Mouse (Mus musculus) frontal cortex, postnatal 10 days (tissue): Measurements from ENCODE around the gene Hdhd5.

Experiments
- DNase-seq, 2 experiments: peaks; one replicate each; pipeline ENCODE4 v3.0.0; 2022; ENCODE audit warnings: low spot score in 2 of 2, mixed read lengths in 1 of 2

The Hdhd5 gene

GRCm38 (mm10) chr6:120483211-120483626 is 47.9 kb downstream of the Hdhd5 start:
- no peak for DNase-seq

- DNase-seq: no peak
Observed at GRCm38 (mm10) chr6:120482756-120483155, 48.4 kb downstream of the Hdhd5 start.

DNA sequence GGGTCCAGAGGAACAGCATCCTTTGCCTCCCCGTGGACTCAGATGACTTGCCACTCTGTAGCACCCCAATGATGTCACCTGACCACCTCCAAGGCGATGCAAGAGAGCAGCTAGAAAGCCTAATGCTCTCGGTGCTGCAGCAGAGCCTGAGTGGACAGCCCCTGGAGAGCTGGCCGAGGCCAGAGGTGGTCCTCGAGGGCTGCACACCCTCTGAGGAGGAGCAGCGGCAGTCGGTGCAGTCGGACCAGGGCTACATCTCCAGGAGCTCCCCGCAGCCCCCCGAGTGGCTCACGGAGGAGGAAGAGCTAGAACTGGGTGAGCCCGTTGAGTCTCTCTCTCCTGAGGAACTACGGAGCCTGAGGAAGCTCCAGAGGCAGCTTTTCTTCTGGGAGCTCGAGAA is 49.1 kb downstream of the Hdhd5 start:
- no peak for DNase-seq

DNA sequence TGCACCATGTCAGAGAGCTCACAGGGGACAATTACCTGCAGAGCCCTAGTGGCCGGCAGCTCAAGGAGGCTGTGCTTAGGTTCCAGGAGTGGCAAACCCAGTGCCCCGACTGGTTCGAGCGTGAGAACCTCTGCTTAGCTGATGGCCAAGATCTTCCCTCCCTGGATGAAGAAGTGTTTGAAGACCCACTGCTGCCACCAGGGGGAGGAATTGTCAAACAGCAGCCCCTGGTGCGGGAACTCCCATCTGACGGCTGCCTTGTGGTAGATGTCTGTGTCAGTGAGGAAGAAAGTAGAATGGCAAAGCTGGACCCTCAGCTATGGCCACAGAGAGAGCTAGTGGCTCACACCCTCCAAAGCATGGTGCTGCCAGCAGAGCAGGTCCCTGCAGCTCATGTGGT is 49.6 kb downstream of the Hdhd5 start:
- DNase-seq: no peak

GRCm38 (mm10) chr6:120480361-120480760 is 50.8 kb downstream of the Hdhd5 start:
- DNase-seq: no peak

GRCm38 (mm10) chr6:120479302-120479701 is 51.8 kb downstream of the Hdhd5 start:
- no peak for DNase-seq

- DNase-seq: no peak
Observed at GRCm38 (mm10) chr6:120475288-120475687, 55.8 kb downstream of the Hdhd5 start.

GRCm38 (mm10) chr6:120473427-120473826 is 57.7 kb downstream of the Hdhd5 start:
- no peak for DNase-seq

DNA sequence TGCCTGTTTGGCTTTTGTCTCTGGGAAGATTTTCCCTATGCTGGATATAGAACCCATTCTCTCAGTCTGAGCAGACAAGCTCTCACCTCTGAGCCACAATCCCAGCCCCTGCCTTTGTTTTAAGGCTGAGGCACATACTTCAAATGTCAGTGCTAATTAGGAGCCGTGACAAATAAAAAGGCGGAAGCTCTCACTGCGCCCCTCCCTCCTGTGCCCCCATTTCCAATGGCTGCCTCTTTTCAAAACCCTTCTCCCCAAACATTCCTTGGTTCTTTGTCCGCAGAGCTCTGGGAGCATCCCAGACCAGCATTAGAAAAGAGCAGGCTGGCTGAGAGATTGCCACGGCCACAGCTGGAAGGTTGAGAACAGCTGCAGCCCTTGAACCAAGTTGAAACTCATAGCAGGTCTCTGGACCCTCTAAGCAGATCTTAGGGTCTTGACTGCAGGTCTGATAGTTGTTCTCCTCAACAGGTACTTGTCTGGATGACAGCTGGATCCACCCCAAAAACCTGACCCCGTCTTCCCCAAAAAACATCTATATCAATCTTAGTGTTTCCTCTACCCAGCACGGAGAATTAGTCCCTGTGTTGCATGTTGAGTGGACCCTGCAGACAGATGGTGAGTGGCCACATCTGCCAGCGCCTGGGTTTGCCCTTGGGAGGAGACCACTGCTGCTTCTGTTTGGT is 58.5 kb downstream of the Hdhd5 start:
- no peak for DNase-seq

DNA sequence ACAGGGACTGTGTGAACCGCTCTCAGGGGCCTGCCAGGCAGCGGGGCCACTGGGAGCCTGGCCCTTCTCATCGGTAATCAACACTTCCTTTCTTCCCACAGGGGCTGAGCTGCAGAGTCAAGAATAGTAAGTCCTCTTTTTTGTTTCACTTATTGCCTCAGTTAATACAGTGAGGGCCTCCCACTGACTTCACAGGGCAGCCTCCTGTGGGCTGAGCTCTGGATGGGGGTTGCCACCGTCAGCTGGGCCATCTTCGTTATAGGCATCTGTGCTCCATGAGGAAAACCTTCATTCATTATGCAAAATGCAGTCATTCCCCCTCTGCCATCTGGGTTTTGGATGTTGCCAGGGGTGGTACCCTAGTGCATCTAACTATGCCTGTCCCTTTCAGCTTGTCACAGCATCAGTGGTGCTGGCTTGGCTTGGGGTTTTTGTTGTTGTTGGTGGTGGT is 59.1 kb downstream of the Hdhd5 start:
- DNase-seq: no peak

DNA sequence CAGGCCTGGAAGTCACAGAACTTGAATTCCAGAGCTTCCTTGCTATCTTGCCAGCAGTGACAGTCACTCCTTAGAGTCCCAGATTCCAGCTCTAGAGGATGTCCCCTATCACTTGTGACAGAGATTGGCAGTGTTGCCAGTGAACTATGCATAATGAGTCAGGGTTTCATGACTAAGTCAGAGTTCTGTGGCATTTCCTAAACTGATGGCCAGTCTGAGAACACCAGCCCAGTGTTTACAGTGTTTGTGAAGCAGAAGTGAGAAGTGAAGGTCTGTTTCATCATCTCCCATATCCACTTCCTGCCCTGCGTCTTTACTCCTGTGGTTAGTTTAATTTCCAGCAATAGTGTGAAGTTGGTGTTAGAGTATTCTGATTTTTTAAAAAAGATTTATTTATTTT is 60.5 kb downstream of the Hdhd5 start:
- DNase-seq: no peak

- DNase-seq: no peak
Observed at GRCm38 (mm10) chr6:120469770-120470169, 61.3 kb downstream of the Hdhd5 start.

- DNase-seq: no peak
Observed at GRCm38 (mm10) chr6:120469268-120469667, 61.9 kb downstream of the Hdhd5 start.

GRCm38 (mm10) chr6:120468259-120468658 is 62.9 kb downstream of the Hdhd5 start:
- no peak for DNase-seq

- no peak for DNase-seq
Observed at GRCm38 (mm10) chr6:120466609-120467329, 64.3 kb downstream of the Hdhd5 start.

DNA sequence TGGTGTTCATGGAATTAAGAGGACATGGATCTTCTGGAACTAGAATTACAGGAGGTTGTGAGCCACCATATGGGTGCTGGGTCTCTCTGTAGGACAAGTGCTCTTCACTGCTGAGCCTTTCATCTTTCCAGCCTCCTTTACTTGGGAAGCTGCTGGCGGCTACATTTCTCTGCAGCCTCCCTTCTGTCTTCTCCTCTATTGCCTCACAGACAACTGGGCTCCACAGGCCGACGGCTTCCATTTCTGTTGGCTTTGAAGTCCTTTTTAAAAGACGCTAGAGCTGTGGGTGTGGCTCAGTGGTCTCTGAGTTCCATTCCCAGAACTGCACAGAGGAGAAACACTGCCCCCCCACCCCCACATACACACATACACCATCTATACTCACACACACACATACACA is 65.7 kb downstream of the Hdhd5 start:
- DNase-seq: no peak

GRCm38 (mm10) chr6:120464406-120464939 is 66.6 kb downstream of the Hdhd5 start:
- DNase-seq: no peak

- DNase-seq: no peak
Observed at GRCm38 (mm10) chr6:120463884-120464283, 67.2 kb downstream of the Hdhd5 start.

GRCm38 (mm10) chr6:120463086-120463871 is 67.8 kb downstream of the Hdhd5 start, which contains the start of gene Il17ra:
Il17ra (plus strand) TSS chr6:120463247.
- peak in 1 of 2 experiments; percentile 43 for DNase-seq

DNA sequence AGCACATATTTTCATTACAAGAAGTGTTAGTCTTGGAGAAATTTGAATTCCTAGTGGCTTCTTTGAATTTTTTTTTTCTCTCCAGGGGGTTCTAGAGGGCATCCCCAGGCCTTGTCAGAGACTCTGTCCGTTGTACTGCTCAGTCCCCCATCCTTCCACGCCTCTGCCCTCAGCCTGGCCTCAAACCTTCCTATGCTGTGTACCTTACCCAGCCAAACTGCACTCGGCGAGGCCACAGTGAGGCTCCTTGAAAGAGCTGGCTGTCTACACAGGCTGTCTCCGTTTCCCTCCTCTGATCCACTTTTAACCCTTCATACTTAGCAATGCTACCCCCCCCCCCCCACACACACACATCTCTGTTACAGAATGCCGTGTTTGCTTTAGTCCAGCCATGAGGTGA is 68.9 kb downstream of the Hdhd5 start:
- no peak for DNase-seq

GRCm38 (mm10) chr6:120461217-120461616 is 69.9 kb downstream of the Hdhd5 start:
- DNase-seq: no peak
